Mouse (Mus musculus) heart, adult 2 months (tissue): ENCODE results near the gene Umodl1.

ENCODE experiments used
- CTCF ChIP-seq: fragments of 200-600 bp; IDR thresholded peaks from 2 replicates; pipeline ENCODE4 v1.8.1; 2022; ENCODE audit warnings: antibody characterized with exemption, mild to moderate bottlenecking, moderate library complexity
- EP300 ChIP-seq: fragments of 200-500 bp; IDR thresholded peaks from 2 replicates; pipeline ENCODE4 v1.6.1; 2011; ENCODE audit warnings: low read depth, low read length, control low read depth; ENCODE audit not compliant: insufficient read depth

GRCm38 (mm10) chr17:30910866-30911731 is 43.3 kb upstream of the Umodl1 start:
- TF ChIP-seq CTCF, result no peak
- no peak for TF ChIP-seq EP300
